Mouse (Mus musculus) hindbrain, embryonic 12.5 days (tissue): ENCODE measurements at regions not wholly inside any gene's neighbourhood (a gene's known extent, or its start where the extent isn't known, plus 50 kb on each side); places are given as distances from the start of the nearest gene placed in this dataset.

Experiments
- ATAC-seq: fragments of 200-750 bp; cut with Nextera tagmentation; 2 replicates; pipeline ENCODE4 v1.8.0; 2017; ENCODE audit warnings: moderate TSS enrichment; ENCODE audit not compliant: low FRiP score
- H3K27ac ChIP-seq: fragments of 300-500 bp; sonication (generic); 2 replicates; pipeline ENCODE4 v1.5.1; 2016; ENCODE audit warnings: mild to moderate bottlenecking
- H3K27me3 ChIP-seq: fragments of 300-500 bp; sonication (generic); 2 replicates; pipeline ENCODE4 v1.6.1; 2016; ENCODE audit warnings: mild to moderate bottlenecking
- H3K36me3 ChIP-seq: fragments of 300-500 bp; sonication (generic); 2 replicates; pipeline ENCODE4 v1.6.1; 2016; ENCODE audit warnings: mild to moderate bottlenecking
- H3K4me1 ChIP-seq: fragments of 300-500 bp; sonication (generic); 2 replicates; pipeline ENCODE4 v1.6.1; 2016
- H3K4me2 ChIP-seq: fragments of 300-500 bp; sonication (generic); replicated peaks from 2 replicates; pipeline ENCODE4 v1.6.1; 2016; ENCODE audit warnings: mild to moderate bottlenecking
- H3K4me3 ChIP-seq: fragments of 300-500 bp; sonication (generic); 2 replicates; pipeline ENCODE4 v1.5.1; 2016; ENCODE audit warnings: mild to moderate bottlenecking
- H3K9ac ChIP-seq: fragments of 300-500 bp; sonication (generic); 2 replicates; pipeline ENCODE4 v1.6.1; 2016; ENCODE audit warnings: mild to moderate bottlenecking, moderate library complexity
- H3K9me3 ChIP-seq: fragments of 300-500 bp; sonication (generic); replicated peaks from 2 replicates; pipeline ENCODE4 v1.6.1; 2016; ENCODE audit warnings: mild to moderate bottlenecking
- WGBS: fragments of 180-500 bp; shearing (Covaris S2); methylation state at CpG from one replicate; pipeline ENCODE4 v1.1.7; 2016; 5-methylcytosine and 5-hydroxymethylcytosine counted together

DNA sequence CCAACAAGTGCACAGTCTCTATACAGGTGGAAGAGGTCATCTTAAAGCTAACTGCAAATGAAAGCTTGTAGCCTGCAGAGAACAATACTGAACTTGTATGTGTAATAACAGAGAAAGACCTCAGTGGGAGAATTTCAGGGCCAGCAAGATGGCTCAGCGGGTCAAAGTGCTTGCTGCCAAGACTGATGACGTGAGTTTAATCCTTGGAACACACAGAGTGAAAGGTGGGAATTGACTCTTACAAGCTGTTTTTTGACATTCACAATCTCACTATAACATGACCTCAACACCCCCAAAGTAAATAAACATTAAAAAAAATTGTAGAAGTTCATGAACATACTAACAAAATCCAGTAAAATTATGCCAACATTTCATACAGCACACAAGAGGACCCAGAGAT, 162.4 kb upstream of the Rora start:
- no peak overlapping the region for H3K9ac ChIP-seq
- no peaks in the 10 kb centered on the region for H3K36me3 ChIP-seq
- H3K4me1 ChIP-seq, result no peaks in the 10 kb centered on the region
- H3K27ac ChIP-seq, result no peak overlapping the region
- no peak for ATAC-seq
- no peaks in the 10 kb centered on the region for H3K27me3 ChIP-seq
- H3K4me3 ChIP-seq, result no peak overlapping the region
- H3K9me3 ChIP-seq, result no peaks in the 10 kb centered on the region
- WGBS, result 88% methylated on average over 2 of the region's 2 CpGs
- H3K4me2 ChIP-seq, result no peak overlapping the region

DNA sequence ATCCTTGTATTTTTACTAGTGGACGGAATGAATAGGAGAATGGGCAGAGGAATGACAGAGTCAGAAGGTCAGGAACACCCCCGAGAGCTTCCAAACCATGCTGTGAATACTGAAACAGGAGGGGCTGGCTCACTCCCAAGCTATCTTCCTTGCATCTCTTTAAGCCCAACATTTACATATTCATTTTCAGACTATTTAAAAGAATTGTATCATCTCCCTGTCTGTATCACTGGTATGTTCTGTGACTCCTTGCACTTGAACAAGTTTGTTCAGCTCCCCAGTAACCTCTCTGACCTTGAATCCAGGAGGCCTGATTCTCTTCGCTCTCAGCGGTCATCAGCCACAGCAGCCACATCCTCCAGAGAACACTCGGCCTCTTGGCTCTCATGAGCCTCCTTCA, 132.4 kb upstream of the Rora start:
- no peak overlapping the region for H3K4me2 ChIP-seq
- H3K9me3 ChIP-seq, result no peaks in the 10 kb centered on the region
- H3K27me3 ChIP-seq, result no peaks in the 10 kb centered on the region
- ATAC-seq, result no peak
- no peak overlapping the region for H3K4me3 ChIP-seq
- no peak overlapping the region for H3K27ac ChIP-seq
- H3K36me3 ChIP-seq, result no peaks in the 10 kb centered on the region
- no peaks in the 10 kb centered on the region for H3K4me1 ChIP-seq
- WGBS, result 42% methylated on average over 5 of the region's 5 CpGs
- H3K9ac ChIP-seq, result no peak overlapping the region

- Histone ChIP-seq H3K4me1 (no peaks in the 10 kb centered on the region), H3K27me3 (no peaks in the 10 kb centered on the region), H3K27ac (no peak overlapping the region), H3K36me3 (no peaks in the 10 kb centered on the region), H3K4me2 (no peak overlapping the region), H3K9ac (no peak overlapping the region), H3K9me3 (no peaks in the 10 kb centered on the region), H3K4me3 (no peak overlapping the region)
- WGBS, result 71% methylated on average over 14 of the region's 14 CpGs
- ATAC-seq, result no peak
These were observed 91.6 kb upstream of the Rora start for GRCm38 (mm10) chr9:68561767-68562552.

- WGBS, result 68% methylated on average over 4 of the region's 4 CpGs
- Histone ChIP-seq H3K27ac (no peak overlapping the region), H3K9ac (no peak overlapping the region), H3K9me3 (no peaks in the 10 kb centered on the region), H3K4me1 (no peaks in the 10 kb centered on the region), H3K27me3 (no peaks in the 10 kb centered on the region), H3K4me2 (no peak overlapping the region), H3K4me3 (no peak overlapping the region), H3K36me3 (no peaks in the 10 kb centered on the region)
- no peak for ATAC-seq
These were observed 90.4 kb upstream of the Rora start for GRCm38 (mm10) chr9:68563206-68563605.

GRCm38 (mm10) chr9:68585751-68586150, 67.8 kb upstream of the Rora start:
- H3K36me3 ChIP-seq, result no peaks in the 10 kb centered on the region
- no peak for ATAC-seq
- H3K27me3 ChIP-seq, result no peaks in the 10 kb centered on the region
- no peak overlapping the region for H3K9ac ChIP-seq
- H3K9me3 ChIP-seq, result no peaks in the 10 kb centered on the region
- 50% methylated on average over 1 of the region's 1 CpGs for WGBS
- no peaks in the 10 kb centered on the region; the same call in 1 of the 2 replicates for H3K4me1 ChIP-seq
- no peak overlapping the region for H3K4me2 ChIP-seq
- no peak overlapping the region for H3K27ac ChIP-seq
- no peak overlapping the region for H3K4me3 ChIP-seq

DNA sequence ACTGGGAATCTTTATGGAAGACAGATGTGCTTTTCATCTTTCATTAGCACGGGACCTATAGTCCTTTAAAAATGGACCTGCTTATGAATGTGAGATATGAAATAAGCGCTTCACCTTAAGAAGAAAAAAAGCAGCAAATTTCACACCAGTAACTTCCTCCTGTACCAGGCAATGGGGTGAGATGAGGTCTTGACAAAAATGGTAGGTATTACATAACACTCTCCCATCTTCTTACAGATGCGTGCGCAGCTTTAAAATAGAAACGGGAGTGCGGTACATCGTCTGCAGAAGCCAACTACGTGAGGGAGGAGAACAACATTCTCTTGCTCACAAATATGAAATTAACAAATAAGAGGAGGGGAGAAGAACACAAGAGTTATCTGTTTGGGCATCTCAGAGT, 62.6 kb upstream of the Rora start:
- no peaks in the 10 kb centered on the region for H3K27me3 ChIP-seq
- no peaks in the 10 kb centered on the region for H3K9me3 ChIP-seq
- no peak overlapping the region for H3K4me2 ChIP-seq
- H3K4me1 ChIP-seq, result no peaks in the 10 kb centered on the region
- H3K36me3 ChIP-seq, result no peaks in the 10 kb centered on the region
- 90% methylated on average over 8 of the region's 8 CpGs for WGBS
- H3K9ac ChIP-seq, result no peak overlapping the region
- no peak overlapping the region for H3K27ac ChIP-seq
- no peak for ATAC-seq
- H3K4me3 ChIP-seq, result no peak overlapping the region

DNA sequence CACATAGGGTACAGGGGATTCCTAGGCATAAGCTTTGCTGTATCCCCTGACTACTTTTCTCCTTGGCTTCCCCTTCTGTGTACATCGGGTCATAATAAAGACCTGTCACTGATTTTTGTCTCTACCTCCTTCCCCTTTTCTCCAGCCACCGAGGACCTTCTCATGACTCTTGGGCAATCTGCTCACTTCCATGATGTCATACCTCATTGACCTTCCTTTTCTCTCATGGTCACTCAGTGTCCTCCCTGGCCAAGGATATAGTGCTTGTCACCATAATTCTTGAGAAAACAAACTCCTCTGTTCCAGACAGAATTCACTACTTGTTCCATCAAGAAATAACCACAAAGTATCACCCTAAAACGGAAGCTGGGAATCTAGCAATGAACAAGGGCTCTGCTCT, 60.6 kb upstream of the Rora start:
- no peak overlapping the region for H3K4me2 ChIP-seq
- H3K9me3 ChIP-seq, result no peaks in the 10 kb centered on the region
- no peak overlapping the region for H3K9ac ChIP-seq
- no peaks in the 10 kb centered on the region for H3K27me3 ChIP-seq
- ATAC-seq, result no peak
- H3K4me3 ChIP-seq, result no peak overlapping the region
- 90% methylated on average over 3 of the region's 3 CpGs for WGBS
- no peaks in the 10 kb centered on the region for H3K4me1 ChIP-seq
- no peak overlapping the region for H3K27ac ChIP-seq
- H3K36me3 ChIP-seq, result no peaks in the 10 kb centered on the region

DNA sequence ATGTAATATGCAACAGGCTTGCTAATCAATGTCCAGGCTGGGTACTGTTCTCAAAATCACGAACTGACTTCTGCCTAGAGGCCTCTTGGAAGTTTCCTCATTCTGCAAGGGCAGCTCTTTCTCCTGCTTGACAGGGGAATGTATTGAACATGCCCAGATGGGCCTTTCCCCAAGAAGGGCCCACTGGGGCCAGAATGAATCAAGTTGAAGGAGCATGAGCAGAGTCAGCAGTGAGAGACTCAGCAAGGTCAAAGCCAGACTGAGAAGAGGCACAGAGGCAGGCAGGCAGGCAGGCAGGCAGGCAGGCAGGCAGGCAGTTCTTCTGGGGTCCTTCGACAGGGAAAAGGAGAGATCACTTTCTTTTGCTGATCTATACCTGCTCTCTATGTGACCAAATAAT, 59.0 kb upstream of the Rora start:
- Histone ChIP-seq H3K27ac (no peak overlapping the region), H3K4me3 (no peak overlapping the region), H3K9me3 (no peaks in the 10 kb centered on the region), H3K9ac (no peak overlapping the region), H3K4me1 (no peaks in the 10 kb centered on the region), H3K36me3 (no peaks in the 10 kb centered on the region), H3K27me3 (no peaks in the 10 kb centered on the region), H3K4me2 (no peak overlapping the region)
- ATAC-seq, result no peak
- 92% methylated on average over 2 of the region's 2 CpGs for WGBS
